Mouse (Mus musculus) neural tube, embryonic 12.5 days (tissue): ENCODE data around the gene Bmpr1b. TPM values are rescaled to one million over a fixed set of nuclear protein-coding genes. Genes with fewer than 3 reads are reported as not detected.

Source experiments
- ATAC-seq: fragments of 200-750 bp; cut with Nextera tagmentation; 2 replicates; pipeline ENCODE4 v1.8.0; 2017; ENCODE audit warnings: low read depth, mild to moderate bottlenecking, moderate TSS enrichment, moderate library complexity; ENCODE audit not compliant: low FRiP score
- H3K27ac ChIP-seq: fragments of 300-500 bp; sonication (generic); 2 replicates; pipeline ENCODE4 v1.5.1; 2016
- H3K27me3 ChIP-seq: fragments of 300-500 bp; sonication (generic); replicated peaks from 2 replicates; pipeline ENCODE4 v1.6.1; 2016; ENCODE audit warnings: mild to moderate bottlenecking
- H3K36me3 ChIP-seq: fragments of 300-500 bp; sonication (generic); 2 replicates; pipeline ENCODE4 v1.6.1; 2016; ENCODE audit warnings: mild to moderate bottlenecking
- H3K4me1 ChIP-seq: fragments of 300-500 bp; sonication (generic); 2 replicates; pipeline ENCODE4 v1.6.1; 2016
- H3K4me2 ChIP-seq: fragments of 300-500 bp; sonication (generic); replicated peaks from 2 replicates; pipeline ENCODE4 v1.6.1; 2016; ENCODE audit warnings: mild to moderate bottlenecking
- H3K4me3 ChIP-seq: fragments of 300-500 bp; sonication (generic); 2 replicates; pipeline ENCODE4 v1.5.1; 2016
- H3K9ac ChIP-seq: fragments of 300-500 bp; sonication (generic); 2 replicates; pipeline ENCODE4 v1.6.1; 2016; ENCODE audit warnings: mild to moderate bottlenecking
- H3K9me3 ChIP-seq: fragments of 300-500 bp; sonication (generic); 2 replicates; pipeline ENCODE4 v1.6.1; 2016; ENCODE audit warnings: mild to moderate bottlenecking
- WGBS: fragments of 180-500 bp; shearing (Covaris S2); methylation state at CpG from one replicate; pipeline ENCODE4 v1.1.7; 2016; 5-methylcytosine and 5-hydroxymethylcytosine counted together
- polyA plus RNA-seq: library from polyadenylated mRNA; unstranded; fragments of >200 nt; fragmentation: Nextera tagmentation; extraction: Ambion mirVana; gene quantifications from 2 replicates; pipeline ENCODE4 v1.2.1, GENCODE M21; 2016

Bmpr1b gene
- polyA plus RNA-seq, 1 experiment from 2014 or later = 12.6 TPM

DNA sequence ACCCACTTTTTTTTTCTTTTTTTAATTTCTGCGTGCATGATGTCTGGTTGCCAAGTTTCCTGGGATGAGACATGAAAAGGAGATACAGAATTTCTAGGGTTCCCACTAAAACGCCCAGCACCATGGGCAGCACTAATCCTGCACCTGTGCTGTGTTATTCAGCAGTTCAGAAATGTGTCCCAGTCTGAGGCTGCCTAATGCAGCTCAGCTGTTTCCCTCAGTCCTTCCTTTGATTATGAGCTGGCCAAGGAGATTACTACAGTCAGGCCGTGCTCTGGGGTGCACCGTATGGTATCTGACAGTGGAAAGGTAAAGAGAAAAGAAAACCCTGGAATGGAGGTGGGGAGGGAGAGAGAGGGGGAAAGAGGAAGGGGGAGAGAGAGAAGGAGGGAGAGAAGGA, 278.6 kb downstream of the Bmpr1b start:
- Histone ChIP-seq H3K4me3 (no peak overlapping the region), H3K9me3 (no peaks in the 10 kb centered on the region), H3K4me1 (0 out of 2 replicates have a peak, but pooled peaks cover 4% of the 10 kb centered on the region), H3K9ac (no peak overlapping the region), H3K4me2 (no peak overlapping the region), H3K36me3 (no peaks in the 10 kb centered on the region), H3K27me3 (no peaks in the 10 kb centered on the region), H3K27ac (no peak overlapping the region)
- ATAC-seq = no peak
- 58% methylated on average over 4 of the region's 4 CpGs for WGBS

DNA sequence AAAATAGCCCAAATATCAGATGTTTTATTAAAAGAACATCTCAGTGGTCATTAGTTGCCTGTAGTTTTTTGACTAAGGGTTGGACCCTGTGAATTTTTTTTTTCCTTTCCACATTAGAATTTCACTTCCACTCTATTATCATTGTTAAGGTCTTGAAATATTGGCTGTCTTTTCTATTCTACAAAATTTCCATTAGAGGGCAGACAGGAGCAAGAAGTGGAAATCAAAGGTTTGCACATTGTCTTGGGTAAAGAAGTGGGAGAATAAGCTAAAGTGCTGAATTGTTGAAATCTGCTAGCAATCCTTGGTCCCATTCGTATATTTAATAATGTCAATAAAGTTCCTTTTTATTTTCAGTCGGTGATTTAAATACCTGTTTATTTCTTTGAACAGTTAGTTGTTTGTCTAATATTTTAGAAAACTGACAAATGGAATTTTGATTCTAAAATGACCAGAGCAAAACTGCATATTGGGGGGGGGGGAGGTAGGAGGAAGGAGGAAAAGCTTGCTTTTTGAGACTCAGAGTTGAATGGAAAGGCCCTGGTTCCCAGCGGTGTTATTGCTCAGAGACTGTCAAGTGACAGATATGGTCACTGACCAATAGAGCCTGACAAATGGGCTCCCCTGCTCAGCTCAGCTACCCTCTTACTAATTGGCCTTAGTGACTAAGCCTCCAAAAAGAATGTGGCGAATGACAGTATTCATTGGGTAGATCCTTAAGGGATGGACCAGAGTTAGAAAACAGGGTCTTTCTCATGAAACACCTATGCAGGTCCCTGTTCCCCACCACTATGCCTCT, 281.6 kb downstream of the Bmpr1b start:
- Histone ChIP-seq H3K4me3 (no peak overlapping the region), H3K9ac (no peak overlapping the region), H3K27ac (no peak overlapping the region), H3K36me3 (no peaks in the 10 kb centered on the region), H3K4me2 (no peak overlapping the region), H3K9me3 (no peaks in the 10 kb centered on the region), H3K27me3 (no peaks in the 10 kb centered on the region), H3K4me1 (0 out of 2 replicates have a peak, but pooled peaks cover 4% of the 10 kb centered on the region)
- ATAC-seq = 0 out of 2 replicates have a peak, but pooled peaks have one; percentile 33
- 38% methylated on average over 4 of the region's 4 CpGs for WGBS

DNA sequence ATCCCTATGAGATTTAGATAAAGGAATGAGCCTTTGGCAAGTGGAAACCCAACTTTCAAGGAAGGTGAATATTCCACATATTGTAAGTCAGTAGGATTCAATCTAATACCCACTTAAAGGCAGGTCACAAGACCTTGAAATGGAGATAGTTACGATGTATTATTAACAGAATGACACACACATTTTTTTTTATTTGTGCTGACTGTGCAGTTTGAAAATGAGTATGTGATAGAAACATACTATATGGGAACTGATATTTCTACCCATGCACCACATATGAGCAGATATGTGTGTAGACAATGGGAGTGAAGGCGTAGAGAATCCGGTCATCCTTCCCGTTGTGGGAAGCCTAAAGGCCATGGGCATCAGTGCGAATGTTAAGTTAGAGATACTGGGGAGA, 285.0 kb downstream of the Bmpr1b start:
- H3K27ac ChIP-seq = no peak overlapping the region
- 0 out of 2 replicates have a peak, but pooled peaks cover 4% of the 10 kb centered on the region for H3K4me1 ChIP-seq
- H3K27me3 ChIP-seq = no peaks in the 10 kb centered on the region
- WGBS = 92% methylated on average over 5 of the region's 5 CpGs
- no peaks in the 10 kb centered on the region for H3K36me3 ChIP-seq
- H3K4me3 ChIP-seq = no peak overlapping the region
- ATAC-seq = no peak
- no peaks in the 10 kb centered on the region for H3K9me3 ChIP-seq
- no peak overlapping the region for H3K9ac ChIP-seq
- H3K4me2 ChIP-seq = no peak overlapping the region

DNA sequence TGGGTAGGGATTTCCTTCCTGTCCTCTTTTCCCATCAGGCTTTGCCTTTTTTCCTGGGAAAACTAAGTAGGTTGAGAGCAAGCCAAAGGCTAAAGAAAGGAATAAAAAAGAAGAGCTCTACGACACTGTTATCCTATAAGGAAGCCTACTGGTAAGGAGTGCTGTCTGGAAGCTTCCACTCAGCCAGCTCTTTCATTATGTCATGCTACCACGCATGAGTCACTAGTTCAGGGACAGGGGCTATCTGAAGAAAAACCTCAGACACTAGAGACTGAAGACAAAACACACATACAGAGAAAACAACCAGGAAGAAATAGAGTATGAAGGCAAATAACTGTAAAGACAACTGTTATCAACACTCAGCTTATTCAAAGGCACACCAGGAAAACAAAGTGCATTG, 286.7 kb downstream of the Bmpr1b start:
- Histone ChIP-seq H3K9ac (no peak overlapping the region), H3K27me3 (no peaks in the 10 kb centered on the region), H3K4me3 (no peak overlapping the region), H3K36me3 (no peaks in the 10 kb centered on the region), H3K4me2 (no peak overlapping the region), H3K27ac (no peak overlapping the region), H3K4me1 (no peaks in the 10 kb centered on the region), H3K9me3 (no peaks in the 10 kb centered on the region)
- WGBS = 86% methylated on average over 2 of the region's 2 CpGs
- no peak for ATAC-seq

DNA sequence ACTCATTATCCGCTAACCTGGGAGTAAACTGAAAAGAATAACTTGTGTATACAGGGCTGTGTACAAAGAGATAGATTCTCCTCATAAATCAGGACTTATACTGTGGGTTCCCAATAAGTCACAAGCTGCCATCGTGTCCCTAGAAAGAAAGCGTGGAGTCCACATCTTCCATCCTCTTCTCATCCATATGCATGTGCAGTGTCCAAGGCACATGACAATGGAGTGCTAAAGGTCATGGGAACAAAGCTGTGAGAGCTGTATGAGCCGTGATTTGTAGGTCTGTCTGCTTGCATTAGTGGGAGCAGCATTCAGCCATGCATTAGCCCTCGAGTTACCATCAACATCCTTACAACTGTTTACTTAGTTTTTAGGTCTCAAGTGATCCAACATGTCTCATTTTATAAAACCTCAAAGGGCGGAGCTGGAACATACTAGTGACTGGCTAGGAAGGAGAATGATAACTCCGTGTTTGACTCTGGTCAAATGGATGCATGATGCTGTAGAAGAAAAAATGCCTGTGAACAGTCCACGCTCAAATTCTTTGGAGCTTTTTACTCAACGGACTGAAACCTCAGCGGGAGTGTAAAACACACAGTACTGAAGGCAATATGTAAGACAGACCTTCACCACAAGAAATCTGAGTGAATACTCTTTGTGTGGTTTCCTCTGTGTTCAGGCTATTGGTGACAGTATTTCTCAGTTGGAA, 296.7 kb downstream of the Bmpr1b start:
- 26% methylated on average over 10 of the region's 10 CpGs for WGBS
- Histone ChIP-seq H3K36me3 (peaks cover 8% of the 10 kb centered on the region; the same call in 1 of the 2 replicates), H3K4me1 (peaks cover 3% of the 10 kb centered on the region; the same call in 1 of the 2 replicates), H3K9me3 (peaks cover 3% of the 10 kb centered on the region; the same call in 1 of the 2 replicates), H3K9ac (no peak overlapping the region), H3K4me3 (no peak overlapping the region), H3K27ac (no peak overlapping the region), H3K27me3 (no peaks in the 10 kb centered on the region), H3K4me2 (no peak overlapping the region)
- peak; percentile 97 for ATAC-seq

- Histone ChIP-seq H3K9ac (no peak overlapping the region), H3K9me3 (peaks cover 3% of the 10 kb centered on the region; the same call in 1 of the 2 replicates), H3K36me3 (peaks cover 8% of the 10 kb centered on the region; the same call in 1 of the 2 replicates), H3K4me1 (peaks cover 3% of the 10 kb centered on the region; the same call in 1 of the 2 replicates), H3K27me3 (no peaks in the 10 kb centered on the region), H3K4me3 (no peak overlapping the region), H3K4me2 (no peak overlapping the region), H3K27ac (no peak overlapping the region)
- 56% methylated on average over 3 of the region's 3 CpGs for WGBS
- ATAC-seq = peak; percentile 75
These were observed 297.4 kb downstream of the Bmpr1b start for GRCm38 (mm10) chr3:141871805-141872204.

- no peak overlapping the region for H3K27ac ChIP-seq
- no peak overlapping the region for H3K4me3 ChIP-seq
- H3K4me2 ChIP-seq = no peak overlapping the region
- no peaks in the 10 kb centered on the region for H3K4me1 ChIP-seq
- no peaks in the 10 kb centered on the region for H3K36me3 ChIP-seq
- H3K27me3 ChIP-seq = no peaks in the 10 kb centered on the region
- H3K9ac ChIP-seq = no peak overlapping the region
- WGBS = 24% methylated on average over 13 of the region's 13 CpGs
- no peaks in the 10 kb centered on the region for H3K9me3 ChIP-seq
- ATAC-seq = peak; percentile 87
These were observed 306.3 kb downstream of the Bmpr1b start for GRCm38 (mm10) chr3:141862816-141863461.

DNA sequence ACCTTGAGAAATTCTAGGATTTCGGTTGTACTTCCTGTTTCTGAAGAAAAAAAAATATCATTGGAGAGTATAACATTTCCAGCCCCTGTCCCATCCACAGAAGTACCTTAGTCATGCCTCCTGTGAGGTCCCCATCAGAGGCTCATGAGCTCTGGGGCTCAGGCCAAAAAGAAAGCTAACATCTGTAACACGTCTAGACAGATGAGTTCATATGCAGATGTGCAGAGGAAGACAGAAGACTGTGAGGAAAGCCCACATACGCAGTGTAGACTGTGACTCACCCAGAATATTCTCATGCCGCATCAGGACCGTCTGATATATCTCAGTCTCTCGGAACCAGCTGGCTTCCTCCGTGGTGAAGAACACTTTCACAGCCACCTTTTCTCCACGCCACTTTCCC, 312.1 kb downstream of the Bmpr1b start:
- ATAC-seq = no peak
- no peaks in the 10 kb centered on the region for H3K9me3 ChIP-seq
- H3K4me1 ChIP-seq = no peaks in the 10 kb centered on the region
- peaks cover 7% of the 10 kb centered on the region; the same call in 1 of the 2 replicates for H3K36me3 ChIP-seq
- H3K4me2 ChIP-seq = no peak overlapping the region
- H3K27me3 ChIP-seq = no peaks in the 10 kb centered on the region
- no peak overlapping the region for H3K9ac ChIP-seq
- H3K4me3 ChIP-seq = no peak overlapping the region
- WGBS = 90% methylated on average over 8 of the region's 8 CpGs
- no peak overlapping the region for H3K27ac ChIP-seq

GRCm38 (mm10) chr3:141854339-141854738, 314.9 kb downstream of the Bmpr1b start:
- H3K27ac ChIP-seq = no peak overlapping the region
- no peak overlapping the region for H3K4me3 ChIP-seq
- no peak overlapping the region for H3K4me2 ChIP-seq
- no peaks in the 10 kb centered on the region for H3K27me3 ChIP-seq
- ATAC-seq = no peak
- peaks cover 7% of the 10 kb centered on the region; the same call in 1 of the 2 replicates for H3K36me3 ChIP-seq
- H3K4me1 ChIP-seq = no peaks in the 10 kb centered on the region
- WGBS = 78% methylated on average over 4 of the region's 4 CpGs
- no peaks in the 10 kb centered on the region for H3K9me3 ChIP-seq
- H3K9ac ChIP-seq = no peak overlapping the region

- H3K4me2 ChIP-seq = no peak overlapping the region
- H3K4me1 ChIP-seq = no peaks in the 10 kb centered on the region
- H3K9ac ChIP-seq = no peak overlapping the region
- no peaks in the 10 kb centered on the region for H3K36me3 ChIP-seq
- no peaks in the 10 kb centered on the region for H3K9me3 ChIP-seq
- 73% methylated on average over 7 of the region's 7 CpGs for WGBS
- no peaks in the 10 kb centered on the region for H3K27me3 ChIP-seq
- no peak overlapping the region for H3K4me3 ChIP-seq
- no peak overlapping the region for H3K27ac ChIP-seq
- ATAC-seq = no peak
These were observed 319.1 kb downstream of the Bmpr1b start for GRCm38 (mm10) chr3:141850141-141850540.

- Histone ChIP-seq H3K27ac (no peak overlapping the region), H3K9ac (no peak overlapping the region), H3K4me2 (no peak overlapping the region), H3K4me1 (no peaks in the 10 kb centered on the region), H3K36me3 (no peaks in the 10 kb centered on the region), H3K9me3 (no peaks in the 10 kb centered on the region), H3K27me3 (no peaks in the 10 kb centered on the region), H3K4me3 (no peak overlapping the region)
- no peak for ATAC-seq
- 38% methylated on average over 1 of the region's 1 CpGs for WGBS
These were observed 320.0 kb downstream of the Bmpr1b start for GRCm38 (mm10) chr3:141849206-141849605.

GRCm38 (mm10) chr3:141838864-141839263, 330.4 kb downstream of the Bmpr1b start:
- no peak overlapping the region for H3K9ac ChIP-seq
- 45% methylated on average over 7 of the region's 7 CpGs for WGBS
- no peaks in the 10 kb centered on the region for H3K4me1 ChIP-seq
- no peaks in the 10 kb centered on the region for H3K9me3 ChIP-seq
- H3K27me3 ChIP-seq = no peaks in the 10 kb centered on the region
- H3K27ac ChIP-seq = no peak overlapping the region
- peak; percentile 58; the same call in 1 of the 2 replicates for ATAC-seq
- H3K4me3 ChIP-seq = no peak overlapping the region
- no peak overlapping the region for H3K4me2 ChIP-seq
- peaks cover 5% of the 10 kb centered on the region; the same call in 1 of the 2 replicates for H3K36me3 ChIP-seq
